Mouse (Mus musculus) myocyte (in vitro differentiated cells): Measurements from ENCODE around the gene Yju2. TPM values are rescaled to one million over a fixed set of nuclear protein-coding genes. Genes with fewer than 3 reads are reported as not detected.
A peak's percentile ranks its signal among the peaks of the same experiment; 100 is the strongest.

Source experiments
- H3K27me3 ChIP-seq: one replicate; pipeline ENCODE4 v1.6.1; 2011; ENCODE audit not compliant: control insufficient read depth, insufficient read depth, insufficient read length
- H3K36me3 ChIP-seq: one replicate; pipeline ENCODE4 v1.6.1; 2011; ENCODE audit not compliant: control insufficient read depth, insufficient read depth
- H3K4me2 ChIP-seq: one replicate; pipeline ENCODE4 v1.6.1; 2011; ENCODE audit warnings: low read depth, control low read depth
- H3K4me3 ChIP-seq: one replicate; pipeline ENCODE4 v1.5.1; 2011; ENCODE audit warnings: mild to moderate bottlenecking, control low read depth, moderate library complexity
- H3K79me2 ChIP-seq: one replicate; pipeline ENCODE4 v1.6.1; 2011; ENCODE audit not compliant: control insufficient read depth, insufficient read depth
- H3ac ChIP-seq: one replicate; pipeline ENCODE4 v1.6.1; 2011; ENCODE audit not compliant: control insufficient read depth, insufficient read length
- CEBPB ChIP-seq: IDR thresholded peaks from 2 replicates; pipeline ENCODE4 v1.6.1; 2011; ENCODE audit warnings: mild to moderate bottlenecking, moderate library complexity; ENCODE audit not compliant: poor library complexity, insufficient read depth, severe bottlenecking
- E2F4 ChIP-seq: IDR thresholded peaks from one replicate; pipeline ENCODE4 v1.6.1; 2011; ENCODE audit warnings: mild to moderate bottlenecking, control low read depth, moderate library complexity; ENCODE audit not compliant: insufficient read depth
- MAX ChIP-seq: IDR thresholded peaks from one replicate; pipeline ENCODE4 v1.6.1; 2011; ENCODE audit warnings: low read depth, mild to moderate bottlenecking, control low read depth
- MYOD1 ChIP-seq, 3 experiments: IDR thresholded peaks; one replicate each; pipeline ENCODE4 v1.6.1; 2011; ENCODE audit warnings: control low read depth in 2 of 3, low read depth in 2 of 3, mild to moderate bottlenecking in 2 of 3, moderate library complexity in 1 of 3; ENCODE audit not compliant: insufficient read length in 2 of 3, control insufficient read depth in 1 of 3
- MYOG ChIP-seq, 3 experiments: IDR thresholded peaks; one replicate each; pipeline ENCODE4 v1.6.1; 2011; ENCODE audit warnings: control low read depth in 2 of 3, low read depth in 2 of 3, mild to moderate bottlenecking in 2 of 3; ENCODE audit not compliant: insufficient read length in 2 of 3, control insufficient read depth in 1 of 3, insufficient read depth in 1 of 3
- POLR2A ChIP-seq: IDR thresholded peaks from one replicate; pipeline ENCODE4 v1.6.1; 2011; ENCODE audit warnings: low read depth, mild to moderate bottlenecking, control low read depth, moderate library complexity; ENCODE audit not compliant: insufficient read length
- POLR2AphosphoS2 ChIP-seq: IDR thresholded peaks from one replicate; pipeline ENCODE4 v1.6.1; 2011; ENCODE audit warnings: low read depth, control low read depth; ENCODE audit not compliant: insufficient read length
- REST ChIP-seq: IDR thresholded peaks from one replicate; pipeline ENCODE4 v1.6.1; 2011; ENCODE audit warnings: mild to moderate bottlenecking, control low read depth, moderate library complexity; ENCODE audit not compliant: insufficient read depth, insufficient read length
- SRF ChIP-seq: IDR thresholded peaks from one replicate; pipeline ENCODE4 v1.6.1; 2011; ENCODE audit warnings: low read depth; ENCODE audit not compliant: control insufficient read depth, insufficient read length
- TCF12 ChIP-seq: IDR thresholded peaks from one replicate; pipeline ENCODE4 v1.6.1; 2011; ENCODE audit warnings: mild to moderate bottlenecking, control low read depth; ENCODE audit not compliant: poor library complexity, insufficient read depth, severe bottlenecking
- TCF3 ChIP-seq: IDR thresholded peaks from one replicate; pipeline ENCODE4 v1.6.1; 2011; ENCODE audit warnings: low read depth, control low read depth; ENCODE audit not compliant: insufficient read length
- USF1 ChIP-seq: IDR thresholded peaks from one replicate; pipeline ENCODE4 v1.6.1; 2011; ENCODE audit warnings: low read depth, mild to moderate bottlenecking, control low read depth, moderate library complexity
- polyA plus RNA-seq: library from polyadenylated mRNA; unstranded; fragments of >200 nt; fragmentation: generic; extraction: Trizol; gene quantifications from one replicate; pipeline ENCODE4 v1.2.1, GENCODE M21; 2012; ENCODE audit warnings: missing spikeins

The Yju2 gene
- polyA plus RNA-seq, 1 experiment: 9.3 TPM

GRCm38 (mm10) chr17:56007444-56008355 is 48.8 kb downstream of the Yju2 start:
- TF ChIP-seq TCF3 (no peak), USF1 (no peak), SRF (no peak), E2F4 (no peak), TCF12 (no peak), REST (no peak), MYOD1 (IDR thresholded peaks at IDR 0.05; ENCODE audit: control insufficient read depth in 1 of 3, insufficient read length in 2 of 3, low read depth in 2 of 3) (no peak), CEBPB (no peak), MYOG (IDR thresholded peaks at IDR 0.05; ENCODE audit: control insufficient read depth in 1 of 3, insufficient read depth in 1 of 3, insufficient read length in 2 of 3, low read depth in 2 of 3) (no peak), POLR2AphosphoS2 (no peak), MAX (no peak), POLR2A (no peak)
- Histone ChIP-seq H3K27me3 (peaks cover 17% of the 10 kb centered on the region), H3K36me3 (peaks cover 11% of the 10 kb centered on the region), H3K79me2 (peaks cover 7% of the 10 kb centered on the region), H3ac (no peak overlapping the region), H3K4me3 (peak overlapping the region; percentile 55), H3K4me2 (peak overlapping the region; percentile 100)

- peaks cover 8% of the 10 kb centered on the region for H3K27me3 ChIP-seq
- peaks cover 7% of the 10 kb centered on the region for H3K79me2 ChIP-seq
- H3K36me3 ChIP-seq: peaks cover 15% of the 10 kb centered on the region
- H3ac ChIP-seq: peak overlapping the region; percentile 39
- H3K4me2 ChIP-seq: peak overlapping the region; percentile 100
- H3K4me3 ChIP-seq: peak overlapping the region; percentile 55
- TF ChIP-seq TCF3 (no peak), POLR2AphosphoS2 (peak; percentile 54), POLR2A (peak; percentile 64), REST (no peak), SRF (peak; percentile 8), USF1 (peak; percentile 4), E2F4 (peak; percentile 67)
Observed at GRCm38 (mm10) chr17:56008356-56009087, 49.6 kb downstream of the Yju2 start.

GRCm38 (mm10) chr17:56009088-56009961 is 50.4 kb downstream of the Yju2 start:
- Histone ChIP-seq H3K79me2 (peaks cover 7% of the 10 kb centered on the region), H3K4me2 (peak overlapping the region; percentile 100), H3K4me3 (peak overlapping the region; percentile 55), H3ac (peak overlapping the region; percentile 39), H3K36me3 (peaks cover 15% of the 10 kb centered on the region), H3K27me3 (peaks cover 7% of the 10 kb centered on the region)
- TF ChIP-seq POLR2AphosphoS2 (peak; percentile 95), USF1 (no peak), POLR2A (peak; percentile 97), MYOD1 (IDR thresholded peaks at IDR 0.05; ENCODE audit: control insufficient read depth in 1 of 3, insufficient read length in 2 of 3, low read depth in 2 of 3) (peak in 2 of 3 experiments; percentile 4 to 12), MYOG (IDR thresholded peaks at IDR 0.05; ENCODE audit: control insufficient read depth in 1 of 3, insufficient read depth in 1 of 3, insufficient read length in 2 of 3, low read depth in 2 of 3) (peak in 2 of 3 experiments; percentile 28 to 45)

GRCm38 (mm10) chr17:56009962-56010240 is 51.0 kb downstream of the Yju2 start:
- Histone ChIP-seq H3ac (peak overlapping the region; percentile 39), H3K36me3 (peaks cover 15% of the 10 kb centered on the region), H3K4me3 (peak overlapping the region; percentile 55), H3K27me3 (peaks cover 1% of the 10 kb centered on the region), H3K4me2 (peak overlapping the region; percentile 100), H3K79me2 (peaks cover 7% of the 10 kb centered on the region)
- TF ChIP-seq POLR2AphosphoS2: no peak
- no peak for TF ChIP-seq MYOD1 (IDR thresholded peaks at IDR 0.05; ENCODE audit: control insufficient read depth in 1 of 3, insufficient read length in 2 of 3, low read depth in 2 of 3)
- no peak for TF ChIP-seq SRF
- no peak for TF ChIP-seq REST
